In the genomic region with DNA sequence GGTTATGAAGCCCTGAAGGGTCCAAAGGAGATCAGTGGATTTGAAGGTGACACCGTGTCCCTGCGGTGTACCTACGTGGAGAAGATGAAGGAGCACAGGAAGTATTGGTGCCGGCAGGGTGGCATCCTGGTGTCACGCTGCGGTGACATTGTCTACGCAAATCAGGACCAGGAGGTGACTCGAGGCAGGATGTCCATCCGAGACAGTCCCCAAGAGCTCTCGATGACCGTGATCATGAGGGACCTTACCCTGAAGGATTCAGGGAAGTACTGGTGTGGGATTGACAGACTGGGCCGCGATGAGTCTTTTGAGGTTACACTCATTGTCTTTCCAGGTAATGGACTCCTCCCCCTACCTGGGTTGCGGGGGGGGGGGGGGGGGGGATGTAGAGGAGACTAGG, we compare ENCODE assay signal across 25 mouse cellular contexts. TPM values are rescaled to one million over a fixed set of nuclear protein-coding genes. Genes with fewer than 3 reads are reported as not detected.
"Had no signal": no experiment of that assay in that cellular context is flagged by ENCODE, and none has a peak within 500 bp of the region (broad histone marks: within the 10 kb centered on the region; RNA-seq: fewer than 3 reads in every experiment).

No protein-coding gene starts in this region.

- H3K27ac ChIP-seq: kidney, postnatal 0 days; layer of hippocampus, adult 2 months; limb, embryonic 10.5 days; limb, embryonic 13.5 days; liver, embryonic 14.5 days; macrophage; midbrain, embryonic 13.5 days; stomach, postnatal 0 days had no signal

- H3K27me3 ChIP-seq: limb, embryonic 13.5 days; midbrain, embryonic 13.5 days had no signal

- ATAC-seq: liver, postnatal 0 days; lung, postnatal 0 days; midbrain, embryonic 13.5 days had no signal

- H3K4me3 ChIP-seq: layer of hippocampus, adult 2 months; limb, embryonic 10.5 days; limb, embryonic 13.5 days; midbrain, embryonic 13.5 days had no signal

- H3K4me2 ChIP-seq: limb, embryonic 13.5 days; lung, embryonic 14.5 days; midbrain, embryonic 13.5 days had no signal

- DNase-seq: kidney, adult 9 months; layer of hippocampus, adult 9-11 months; liver; liver, postnatal 0 days; lung, embryonic 14.5 days; thymus, adult 2 months; thymus, postnatal 14 days; thymus, postnatal 4 days had no signal

- H3K9ac ChIP-seq: limb, embryonic 13.5 days; liver, embryonic 14.5 days; liver, postnatal 0 days; lung, embryonic 14.5 days; midbrain, embryonic 13.5 days had no signal

- H3K4me1 ChIP-seq: limb, embryonic 13.5 days had no signal

- H3K36me3 ChIP-seq: limb, embryonic 13.5 days; midbrain, embryonic 13.5 days had no signal

RNA-seq across cellular contexts. Expression of a gene that starts 1.7 kb away (rescaled TPM):
- total RNA-seq: layer of hippocampus, adult 2 months; layer of hippocampus, postnatal 25 days; left cerebral cortex, postnatal 25 days; midbrain, postnatal 0 days had no signal

RNA-seq across cellular contexts. Expression of a gene that starts 14.7 kb away (rescaled TPM):
- total RNA-seq: megakaryocyte, adult 5-6 weeks had no signal
- polyA plus RNA-seq: macrophage had no signal

RNA-seq across cellular contexts. Expression of a gene that starts 45.3 kb away (rescaled TPM):
- polyA plus RNA-seq: macrophage had no signal

RNA-seq across cellular contexts. Expression of a gene that starts 58.1 kb away (rescaled TPM):
- total RNA-seq: layer of hippocampus, adult 2 months; layer of hippocampus, postnatal 25 days; left cerebral cortex, adult 18-20 months; left cerebral cortex, postnatal 25 days; megakaryocyte, adult 5-6 weeks; midbrain, postnatal 0 days had no signal
- polyA plus RNA-seq: kidney, postnatal 0 days; limb, embryonic 10.5 days; limb, embryonic 13.5 days; liver, embryonic 14.5 days; liver, postnatal 0 days; lung, embryonic 14.5 days; macrophage; midbrain, embryonic 13.5 days; midbrain, postnatal 0 days; neural tube, embryonic 11.5 days; neural tube, embryonic 14.5 days; stomach, embryonic 14.5 days had no signal
